Mouse (Mus musculus): ENCODE measurements at regions not wholly inside any gene's neighbourhood (a gene's known extent, or its start where the extent isn't known, plus 50 kb on each side); places are given as distances from the start of the nearest gene placed in this dataset.

GRCm38 (mm10) chr2:124718985-124719384, 348.9 kb upstream of the Slc24a5 start:
- 64% methylated on average over 9 of the region's 9 CpGs for WGBS
- no peak for DNase-seq (ENCODE audit: low read depth, low spot score)

DNA sequence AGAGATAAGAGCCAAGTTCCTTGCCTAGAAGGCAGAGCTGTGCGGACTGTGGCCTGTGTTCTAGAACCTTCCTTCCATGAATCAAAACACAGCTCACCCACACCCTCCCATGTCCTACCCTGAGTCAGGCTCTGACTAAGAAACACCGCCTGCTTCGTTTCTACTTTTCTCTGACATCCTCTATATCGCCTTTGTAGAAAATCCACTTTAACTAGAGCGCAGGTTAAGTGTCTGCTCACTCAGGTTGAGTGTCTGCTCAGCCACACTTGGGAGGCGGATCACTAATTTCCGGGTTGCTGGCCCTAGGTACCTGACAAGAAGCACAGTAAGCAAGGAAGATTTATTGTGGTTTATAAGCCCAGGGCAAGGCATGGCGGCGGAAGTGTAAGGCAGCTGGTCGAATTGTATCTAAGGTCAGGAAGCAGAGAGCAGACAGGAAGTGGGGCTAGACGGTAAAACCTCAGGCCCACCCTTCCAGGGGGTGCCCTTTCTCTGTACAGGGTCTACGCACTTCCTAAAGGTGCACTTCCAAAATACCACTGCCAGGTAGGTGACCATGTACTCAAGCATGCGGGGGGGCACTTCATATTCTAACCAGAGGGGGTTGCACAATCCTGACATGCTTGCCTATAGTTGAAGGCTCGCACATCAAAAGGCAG, 348.0 kb upstream of the Slc24a5 start:
- no peak for DNase-seq (ENCODE audit: low read depth, low spot score)
- WGBS: 42% methylated on average over 14 of the region's 14 CpGs

- 87% methylated on average over 14 of the region's 14 CpGs for WGBS
These were observed 347.1 kb upstream of the Slc24a5 start for GRCm38 (mm10) chr2:124720593-124721445.

GRCm38 (mm10) chr2:124724171-124724570, 343.8 kb upstream of the Slc24a5 start:
- no peak for DNase-seq (ENCODE audit: low read depth, low spot score)

More at GRCm38 (mm10) chr2:124720593-124721445, 347.1 kb upstream of the Slc24a5 start:
- no peak for DNase-seq (ENCODE audit: low read depth, low spot score)

DNA sequence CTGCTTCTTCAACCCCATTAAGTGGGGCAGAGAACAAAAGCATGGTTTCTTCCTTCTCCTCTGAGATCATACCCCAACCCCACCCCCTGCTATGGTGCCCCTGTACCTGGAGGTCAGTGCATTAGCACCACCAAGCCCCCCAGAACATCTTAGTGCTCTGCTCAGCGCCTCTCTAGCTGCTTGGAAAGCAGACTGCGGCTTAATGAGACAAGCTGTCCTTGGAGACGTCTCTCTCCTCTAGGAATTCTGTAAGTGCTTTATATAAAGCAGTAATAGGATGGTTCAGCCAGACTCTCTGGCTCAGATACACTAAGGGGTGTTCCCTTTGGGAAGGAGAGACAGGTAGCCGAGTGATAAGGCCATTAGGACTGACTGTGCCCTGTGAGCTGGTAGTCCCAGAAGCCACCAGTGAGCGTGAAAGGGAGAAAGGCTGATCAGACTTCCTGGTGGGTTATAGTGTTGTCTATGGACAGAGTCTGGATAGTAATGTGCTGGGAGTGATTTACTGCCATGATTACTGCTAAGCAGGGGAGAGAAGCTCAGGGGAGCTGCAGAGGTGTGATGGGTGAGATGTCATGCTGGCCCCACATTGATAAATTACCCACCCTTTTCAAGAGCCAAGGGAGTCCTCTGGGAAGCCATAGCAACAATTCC, 343.0 kb upstream of the Slc24a5 start:
- 75% methylated on average over 5 of the region's 5 CpGs for WGBS

More at GRCm38 (mm10) chr2:124724171-124724570, 343.8 kb upstream of the Slc24a5 start:
- WGBS: 66% methylated on average over 4 of the region's 4 CpGs

DNA sequence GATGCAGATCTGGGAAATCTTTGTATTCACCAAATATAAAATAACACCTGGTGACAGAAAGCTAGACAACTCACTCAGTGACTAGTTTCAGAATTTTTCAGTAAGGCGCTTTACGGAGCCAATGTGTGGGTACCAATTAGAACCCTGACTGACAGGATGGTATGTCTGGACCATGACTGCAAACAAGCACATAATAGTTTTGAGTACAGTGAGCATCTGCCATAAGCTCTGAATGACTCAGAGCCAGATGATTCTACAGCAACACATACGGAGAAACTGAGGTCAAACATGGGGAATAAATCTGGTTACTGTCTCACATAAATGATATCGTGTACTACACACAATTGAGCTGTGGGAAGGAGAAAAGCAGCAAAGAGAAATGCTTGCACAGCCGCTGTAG, 339.9 kb upstream of the Slc24a5 start:
- WGBS: 89% methylated on average over 5 of the region's 5 CpGs
- DNase-seq (ENCODE audit: low read depth, low spot score): no peak

More for the DNA sequence above, 343.0 kb upstream of the Slc24a5 start:
- DNase-seq (ENCODE audit: low read depth, low spot score): no peak

DNA sequence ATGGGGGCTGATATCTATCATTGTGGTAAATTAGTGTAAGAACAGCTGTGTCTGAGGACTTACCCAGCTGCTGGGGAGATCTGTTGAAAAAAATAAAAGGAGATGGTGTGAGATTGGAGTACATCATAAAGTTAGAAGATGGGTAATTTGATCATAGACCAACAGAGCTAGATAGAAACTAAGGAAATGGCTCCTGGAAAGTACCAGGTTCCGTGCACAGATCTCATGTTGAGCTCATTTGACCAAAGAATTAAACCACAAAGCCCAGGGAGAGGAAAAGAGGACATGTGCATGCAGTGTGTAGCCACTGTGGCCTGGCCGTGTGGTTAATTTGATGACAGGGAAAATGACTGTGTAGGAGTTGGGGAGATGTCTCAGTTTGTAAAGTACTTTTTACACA, 335.3 kb upstream of the Slc24a5 start:
- no peak for DNase-seq (ENCODE audit: low read depth, low spot score)
- WGBS: 76% methylated on average over 2 of the region's 2 CpGs

DNA sequence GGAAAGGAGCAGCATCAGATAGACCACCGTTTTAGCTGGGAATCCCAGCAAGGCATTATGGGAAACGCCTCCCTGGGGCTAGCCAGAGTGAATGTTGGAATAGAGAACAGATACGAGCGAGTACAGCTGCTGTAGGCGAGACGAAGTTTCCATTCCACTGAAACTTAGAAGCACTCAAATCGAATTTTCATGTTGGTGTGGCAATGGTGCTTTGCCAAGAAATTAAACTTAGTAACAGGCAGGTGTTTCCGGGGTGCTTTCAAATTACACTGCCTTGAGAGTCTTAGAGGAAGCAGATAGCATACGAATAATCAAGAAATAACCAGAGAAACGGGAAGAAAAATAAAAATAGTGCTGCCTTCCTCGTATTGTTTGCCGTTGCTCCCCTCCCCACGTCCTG, 327.1 kb upstream of the Slc24a5 start:
- 42% methylated on average over 13 of the region's 13 CpGs for WGBS
- DNase-seq (ENCODE audit: low read depth, low spot score): no peak

GRCm38 (mm10) chr2:124742964-124743363, 325.0 kb upstream of the Slc24a5 start:
- DNase-seq (ENCODE audit: low read depth, low spot score): no peak
- WGBS: 83% methylated on average over 2 of the region's 2 CpGs

DNA sequence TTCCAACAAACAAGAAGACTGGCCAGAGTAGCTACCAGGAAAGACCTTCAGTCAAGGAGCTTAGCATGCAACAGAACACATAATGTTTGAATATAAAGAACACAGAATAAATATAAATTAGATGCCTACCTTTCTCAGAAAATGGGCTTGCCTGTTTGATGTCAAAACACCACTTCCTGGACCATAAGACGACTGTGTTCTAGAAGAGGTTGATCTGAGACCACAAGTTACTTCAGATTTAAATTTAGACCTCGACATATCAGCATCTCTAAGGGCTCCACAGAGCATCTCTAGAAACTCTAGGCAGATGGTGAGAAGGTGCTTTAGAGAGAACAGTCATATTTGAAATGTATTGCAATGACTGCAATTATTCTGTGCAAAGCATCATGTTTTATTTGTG, 322.9 kb upstream of the Slc24a5 start:
- WGBS: 76% methylated on average over 2 of the region's 2 CpGs
- DNase-seq (ENCODE audit: low read depth, low spot score): no peak

- WGBS: 82% methylated on average over 1 of the region's 1 CpGs
- no peak for DNase-seq (ENCODE audit: low read depth, low spot score)
These were observed 320.8 kb upstream of the Slc24a5 start for GRCm38 (mm10) chr2:124747119-124747518.

DNA sequence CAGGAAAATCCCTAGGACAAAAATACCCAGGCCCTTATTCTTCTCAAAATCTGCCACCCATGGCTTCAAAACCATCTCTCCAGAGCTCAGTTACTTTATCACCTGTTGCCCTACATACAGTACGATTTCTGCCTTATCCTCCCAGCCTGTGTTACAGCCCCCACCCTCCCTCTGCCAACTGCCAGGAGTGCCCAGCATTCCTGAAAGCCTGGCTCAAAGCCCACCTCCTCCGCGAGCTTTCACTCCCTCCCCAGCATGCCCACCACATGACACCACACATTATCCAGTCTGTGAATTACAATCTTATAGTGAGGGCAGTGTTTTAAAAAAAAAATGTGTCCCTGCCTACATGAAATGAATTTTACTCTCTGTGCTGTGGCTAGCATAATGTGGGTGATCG, 320.3 kb upstream of the Slc24a5 start:
- no peak for DNase-seq (ENCODE audit: low read depth, low spot score)
- 68% methylated on average over 4 of the region's 4 CpGs for WGBS

GRCm38 (mm10) chr2:124751832-124752231, 316.1 kb upstream of the Slc24a5 start:
- DNase-seq (ENCODE audit: low read depth, low spot score): no peak
- 44% methylated on average over 4 of the region's 4 CpGs for WGBS

- no peak for DNase-seq (ENCODE audit: low read depth, low spot score)
- 81% methylated on average over 5 of the region's 5 CpGs for WGBS
These were observed 314.2 kb upstream of the Slc24a5 start for GRCm38 (mm10) chr2:124753717-124754116.

GRCm38 (mm10) chr2:124755244-124755643, 312.7 kb upstream of the Slc24a5 start:
- 87% methylated on average over 4 of the region's 4 CpGs for WGBS
- DNase-seq (ENCODE audit: low read depth, low spot score): no peak

- WGBS: 27% methylated on average over 2 of the region's 2 CpGs
These were observed 308.9 kb upstream of the Slc24a5 start for GRCm38 (mm10) chr2:124758992-124759391.

GRCm38 (mm10) chr2:124763650-124764049, 304.3 kb upstream of the Slc24a5 start:
- 68% methylated on average over 7 of the region's 7 CpGs for WGBS
- DNase-seq (ENCODE audit: low read depth, low spot score): no peak

More at GRCm38 (mm10) chr2:124758992-124759391, 308.9 kb upstream of the Slc24a5 start:
- no peak for DNase-seq (ENCODE audit: low read depth, low spot score)

- WGBS: 70% methylated on average over 10 of the region's 10 CpGs
- DNase-seq (ENCODE audit: low read depth, low spot score): no peak
These were observed 303.6 kb upstream of the Slc24a5 start for GRCm38 (mm10) chr2:124764186-124764910.

DNA sequence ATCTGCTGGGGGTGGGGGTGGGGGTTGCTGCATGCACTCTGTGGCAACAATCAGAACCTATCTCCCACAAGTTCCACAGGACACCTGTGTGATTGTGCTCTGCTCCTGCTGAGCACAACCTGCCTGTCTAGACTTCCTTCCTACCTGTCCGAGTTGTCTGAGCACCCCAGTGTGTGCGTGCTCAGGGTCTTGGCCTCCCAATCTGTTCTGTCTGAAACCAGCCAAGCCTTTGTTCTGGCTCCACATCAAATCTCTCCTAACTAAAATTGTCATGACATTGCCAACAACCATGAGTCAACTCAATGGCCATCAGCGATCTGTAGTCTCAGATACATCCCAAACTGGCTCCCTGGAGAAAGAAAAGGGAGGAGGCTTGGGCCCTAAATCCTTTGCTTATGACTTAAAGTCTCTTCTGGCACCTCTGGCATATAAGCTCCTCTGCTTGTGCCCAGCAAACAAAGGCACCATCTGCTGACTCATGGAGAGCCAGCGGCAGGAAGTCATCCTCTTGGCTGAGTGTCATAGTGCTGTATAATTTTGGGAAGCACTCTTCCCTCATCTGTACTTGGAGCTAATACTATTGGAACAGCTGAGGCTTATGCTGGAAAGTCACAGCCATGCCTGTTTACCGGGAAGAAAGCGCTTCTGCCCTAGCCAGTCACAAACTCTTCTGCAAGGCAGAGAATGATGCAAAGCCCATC, 298.5 kb upstream of the Slc24a5 start:
- WGBS: 79% methylated on average over 6 of the region's 6 CpGs
- no peak for DNase-seq (ENCODE audit: low read depth, low spot score)
